Mouse (Mus musculus): Measurements from ENCODE around the gene Creld1. TPM values are rescaled to one million over a fixed set of nuclear protein-coding genes. Genes with fewer than 3 reads are reported as not detected.
A peak's percentile ranks its signal among the peaks of the same experiment; 100 is the strongest.

Gene Creld1
- polyA plus RNA-seq, 1 experiment from 2014 or later, result 23.2 TPM

- WGBS, result 97% methylated on average over 3 of the region's 3 CpGs
- Histone ChIP-seq H3K4me1 (no peaks in the 10 kb centered on the region), H3K27ac (no peak overlapping the region)
Observed at GRCm38 (mm10) chr6:113514600-113514999, 31.5 kb downstream of the Creld1 start.

DNA sequence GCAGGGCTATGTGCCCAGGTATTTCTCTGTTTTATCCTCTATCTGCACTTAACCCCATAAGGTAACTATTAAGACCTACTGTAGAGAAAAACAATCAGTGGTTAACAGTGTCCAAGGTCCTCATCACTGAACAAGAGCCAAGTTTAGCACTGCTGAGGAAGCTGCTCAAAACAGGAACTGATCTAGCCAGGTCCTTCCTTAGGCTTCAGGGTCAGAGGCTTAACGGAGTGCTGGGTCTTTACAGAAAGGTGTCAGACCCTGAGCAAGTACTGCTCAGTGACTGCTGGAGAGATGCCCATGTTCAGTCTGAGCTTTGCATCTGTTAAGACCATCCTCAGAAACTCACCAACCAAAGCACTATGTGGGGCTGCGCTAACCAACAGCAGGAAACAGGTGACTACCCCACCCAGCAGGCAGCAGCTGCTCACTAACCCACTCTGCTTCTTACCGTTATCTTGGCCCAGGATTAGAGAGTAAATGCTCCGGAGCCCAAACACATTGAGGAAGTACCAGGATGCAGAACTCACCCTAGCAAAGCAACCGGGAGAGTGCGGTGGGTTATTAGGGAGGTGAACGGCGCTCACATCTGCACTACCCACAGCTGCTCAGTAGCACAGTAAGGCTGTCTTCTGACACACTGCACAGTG lies 34.5 kb downstream of the Creld1 start:
- Histone ChIP-seq H3K9me3 (no peaks in the 10 kb centered on the region), H3K4me1 (no peaks in the 10 kb centered on the region), H3K27ac (no peak overlapping the region), H3K4me2 (no peak overlapping the region), H3K27me3 (replicated peaks) (no peaks in the 10 kb centered on the region), H3K9ac (no peak overlapping the region), H3K36me3 (peaks cover 69% of the 10 kb centered on the region), H3K4me3 (replicated peaks) (no peak overlapping the region)
- WGBS, result 89% methylated on average over 8 of the region's 8 CpGs
- no peak for ATAC-seq (ENCODE audit: insufficient read depth, low FRiP score, low read depth)

More at GRCm38 (mm10) chr6:113514600-113514999, 31.5 kb downstream of the Creld1 start:
- no peak overlapping the region for H3K9ac ChIP-seq
- no peak for ATAC-seq (ENCODE audit: insufficient read depth, low FRiP score, low read depth)
- no peaks in the 10 kb centered on the region for H3K27me3 ChIP-seq (replicated peaks)
- no peak overlapping the region for H3K4me3 ChIP-seq (replicated peaks)
- no peaks in the 10 kb centered on the region for H3K9me3 ChIP-seq
- no peak overlapping the region for H3K4me2 ChIP-seq
- peaks cover 57% of the 10 kb centered on the region for H3K36me3 ChIP-seq

DNA sequence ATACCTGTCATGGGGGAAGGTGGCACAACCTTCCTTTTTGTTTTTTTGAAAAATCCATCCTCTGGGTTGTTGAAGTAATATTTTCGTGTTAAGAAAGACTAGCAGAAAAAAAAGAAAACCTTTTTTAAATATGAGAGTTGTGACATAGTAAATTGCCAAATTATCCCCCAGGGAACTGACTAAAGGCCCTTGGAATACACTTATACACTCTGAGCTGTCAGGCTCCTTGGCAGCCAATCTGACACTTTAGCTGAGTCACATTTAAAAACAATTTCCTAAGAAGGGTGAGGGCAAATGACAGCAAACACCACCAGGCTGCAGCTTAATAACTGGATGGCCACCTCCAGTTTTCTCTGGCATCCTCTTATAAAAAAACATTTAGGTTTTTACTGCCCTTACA lies 39.2 kb downstream of the Creld1 start:
- Histone ChIP-seq H3K27ac (no peak overlapping the region), H3K4me3 (replicated peaks) (no peak overlapping the region), H3K9me3 (no peaks in the 10 kb centered on the region), H3K4me2 (no peak overlapping the region), H3K4me1 (no peaks in the 10 kb centered on the region), H3K36me3 (peaks cover 39% of the 10 kb centered on the region), H3K27me3 (replicated peaks) (no peaks in the 10 kb centered on the region), H3K9ac (no peak overlapping the region)
- 71% methylated on average over 1 of the region's 1 CpGs for whole genome bisulfite sequencing
- ATAC-seq (ENCODE audit: insufficient read depth, low FRiP score, low read depth), result no peak

DNA sequence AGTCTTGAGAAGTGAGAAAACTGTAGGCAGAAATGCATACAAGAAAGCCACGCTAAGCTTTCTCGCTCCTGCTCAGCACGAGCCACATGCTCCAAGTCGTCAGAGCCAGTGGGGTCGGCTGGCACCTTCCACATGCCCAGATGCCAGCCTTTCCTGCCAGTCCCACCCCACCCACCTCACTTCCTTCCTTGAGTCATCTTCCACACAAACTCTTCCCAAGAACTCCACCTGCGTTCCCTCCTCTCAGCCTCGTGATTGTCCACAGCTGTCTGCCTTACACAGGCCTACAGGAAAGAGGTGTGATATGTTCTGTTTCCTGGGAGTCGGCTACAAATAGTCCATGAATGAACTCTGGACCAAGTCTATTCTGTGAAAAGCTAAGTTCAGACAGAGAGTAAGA lies 40.3 kb downstream of the Creld1 start:
- no peak for ATAC-seq (ENCODE audit: insufficient read depth, low FRiP score, low read depth)
- Histone ChIP-seq H3K9me3 (no peaks in the 10 kb centered on the region), H3K36me3 (peaks cover 28% of the 10 kb centered on the region), H3K4me1 (no peaks in the 10 kb centered on the region), H3K9ac (no peak overlapping the region), H3K4me3 (replicated peaks) (no peak overlapping the region), H3K27me3 (replicated peaks) (no peaks in the 10 kb centered on the region), H3K27ac (no peak overlapping the region), H3K4me2 (no peak overlapping the region)
- 83% methylated on average over 8 of the region's 8 CpGs for WGBS

- Histone ChIP-seq H3K27ac (peak within 1 kb of the TSS; percentile 74), H3K4me2 (peak within 1 kb of the TSS; percentile 72), H3K27me3 (replicated peaks) (no peaks in the 10 kb centered on the region), H3K9me3 (no peaks in the 10 kb centered on the region), H3K4me3 (replicated peaks) (peak within 1 kb of the TSS; percentile 93), H3K4me1 (peaks cover 3% of the 10 kb centered on the region; the same call in 1 of the 2 replicates), H3K9ac (peak within 1 kb of the TSS; percentile 80), H3K36me3 (no peaks in the 10 kb centered on the region)
- ATAC-seq (ENCODE audit: insufficient read depth, low FRiP score, low read depth), result peak; percentile 89
- WGBS, result under 1% methylated on average over 47 of the region's 47 CpGs
Observed at GRCm38 (mm10) chr6:113530932-113531839, 48.1 kb downstream of the Creld1 start, which contains the start of the genes Emc3 and Fancd2. Gene Emc3 (minus strand): TSS chr6:113531652. Gene Fancd2 (plus strand): TSS chr6:113531682.

- no peaks in the 10 kb centered on the region for H3K27me3 ChIP-seq (replicated peaks)
- peak overlapping the region; percentile 74 for H3K27ac ChIP-seq
- peak overlapping the region; percentile 93 for H3K4me3 ChIP-seq (replicated peaks)
- no peaks in the 10 kb centered on the region for H3K9me3 ChIP-seq
- ATAC-seq (ENCODE audit: insufficient read depth, low FRiP score, low read depth), result no peak
- WGBS, result 5% methylated on average over 7 of the region's 7 CpGs
- H3K4me1 ChIP-seq, result peaks cover 3% of the 10 kb centered on the region; the same call in 1 of the 2 replicates
- no peaks in the 10 kb centered on the region for H3K36me3 ChIP-seq
- H3K9ac ChIP-seq, result peak overlapping the region; percentile 80
- H3K4me2 ChIP-seq, result peak overlapping the region; percentile 72
Observed at GRCm38 (mm10) chr6:113531840-113532404, 48.8 kb downstream of the Creld1 start.

GRCm38 (mm10) chr6:113534886-113535285 lies 51.8 kb downstream of the Creld1 start:
- Histone ChIP-seq H3K9me3 (no peaks in the 10 kb centered on the region), H3K36me3 (no peaks in the 10 kb centered on the region), H3K27me3 (replicated peaks) (no peaks in the 10 kb centered on the region), H3K4me3 (replicated peaks) (no peak overlapping the region), H3K9ac (no peak overlapping the region), H3K4me1 (peaks cover 1% of the 10 kb centered on the region; the same call in 1 of the 2 replicates), H3K4me2 (no peak overlapping the region), H3K27ac (no peak overlapping the region)
- no peak for ATAC-seq (ENCODE audit: insufficient read depth, low FRiP score, low read depth)
- 81% methylated on average over 7 of the region's 7 CpGs for WGBS

GRCm38 (mm10) chr6:113541610-113542009 lies 58.5 kb downstream of the Creld1 start:
- no peak overlapping the region for H3K27ac ChIP-seq
- H3K36me3 ChIP-seq, result no peaks in the 10 kb centered on the region
- H3K27me3 ChIP-seq (replicated peaks), result no peaks in the 10 kb centered on the region
- no peak overlapping the region for H3K4me2 ChIP-seq
- WGBS, result 84% methylated on average over 6 of the region's 6 CpGs
- H3K9me3 ChIP-seq, result no peaks in the 10 kb centered on the region
- H3K4me3 ChIP-seq (replicated peaks), result no peak overlapping the region
- no peak overlapping the region for H3K9ac ChIP-seq
- ATAC-seq (ENCODE audit: insufficient read depth, low FRiP score, low read depth), result no peak
- no peaks in the 10 kb centered on the region for H3K4me1 ChIP-seq

Small RNA genes within 50 kb of the gene (microRNA-seq; reads per million reads assigned to microRNA genes)
- gene Gm23365, result not detected

Other genes with a start within 250 kb of the Creld1 start
- 34.3 and 38.2 TPM in 2 replicates for gene Mtmr14, start 245.5 kb upstream of the Creld1 start, polyA plus RNA-seq (2015; fragmentation: Nextera tagmentation; extraction: Ambion mirVana)
- 0.22 and 0.23 TPM in 2 replicates for gene Cpne9, start 201.0 kb upstream of the Creld1 start, polyA plus RNA-seq (2015; fragmentation: Nextera tagmentation; extraction: Ambion mirVana)
- 15.9 and 17.6 TPM in 2 replicates for gene Brpf1, start 176.2 kb upstream of the Creld1 start, polyA plus RNA-seq (2015; fragmentation: Nextera tagmentation; extraction: Ambion mirVana)
- gene Ogg1, start 156.3 kb upstream of the Creld1 start, polyA plus RNA-seq (2015; fragmentation: Nextera tagmentation; extraction: Ambion mirVana), result 13.1 and 13.3 TPM in 2 replicates
- gene Camk1, start 139.3 kb upstream of the Creld1 start, polyA plus RNA-seq (2015; fragmentation: Nextera tagmentation; extraction: Ambion mirVana), result 92.7 and 94.4 TPM in 2 replicates
- 44.1 and 44.2 TPM in 2 replicates for gene Tada3, start 105.4 kb upstream of the Creld1 start, polyA plus RNA-seq (2015; fragmentation: Nextera tagmentation; extraction: Ambion mirVana)
- gene Arpc4, start 105.2 kb upstream of the Creld1 start, polyA plus RNA-seq (2015; fragmentation: Nextera tagmentation; extraction: Ambion mirVana), result 362 and 387 TPM in 2 replicates
- gene Ttll3, start 94.0 kb upstream of the Creld1 start, polyA plus RNA-seq (2015; fragmentation: Nextera tagmentation; extraction: Ambion mirVana), result 2.9 and 3.2 TPM in 2 replicates
- 15.9 and 20.8 TPM in 2 replicates for gene Rpusd3, start 64.0 kb upstream of the Creld1 start, polyA plus RNA-seq (2015; fragmentation: Nextera tagmentation; extraction: Ambion mirVana)
- gene Cidec, start 47.5 kb upstream of the Creld1 start, polyA plus RNA-seq (2015; fragmentation: Nextera tagmentation; extraction: Ambion mirVana), result 2.3 and 3.8 TPM in 2 replicates
- gene Jagn1, start 40.7 kb upstream of the Creld1 start, polyA plus RNA-seq (2015; fragmentation: Nextera tagmentation; extraction: Ambion mirVana), result 84.2 and 91.1 TPM in 2 replicates
- 16.8 and 18.2 TPM in 2 replicates for gene Il17re, start 24.8 kb upstream of the Creld1 start, polyA plus RNA-seq (2015; fragmentation: Nextera tagmentation; extraction: Ambion mirVana)
- 26.4 and 26.7 TPM in 2 replicates for gene Il17rc, start 11.9 kb upstream of the Creld1 start, polyA plus RNA-seq (2015; fragmentation: Nextera tagmentation; extraction: Ambion mirVana)
- gene Prrt3, start 18.6 kb downstream of the Creld1 start, polyA plus RNA-seq (2015; fragmentation: Nextera tagmentation; extraction: Ambion mirVana), result 0.40 and 0.54 TPM in 2 replicates
- 88.5 and 94.7 TPM in 2 replicates for gene Emc3, start 48.4 kb downstream of the Creld1 start, polyA plus RNA-seq (2015; fragmentation: Nextera tagmentation; extraction: Ambion mirVana)
- gene Fancd2, start 48.4 kb downstream of the Creld1 start, polyA plus RNA-seq (2015; fragmentation: Nextera tagmentation; extraction: Ambion mirVana), result 8.1 and 9.7 TPM in 2 replicates
- gene Fancd2os, start 117.4 kb downstream of the Creld1 start, polyA plus RNA-seq (2015; fragmentation: Nextera tagmentation; extraction: Ambion mirVana), result 0.23 TPM in 1 of 2 replicates, not detected in the other
- gene Brk1, start 121.5 kb downstream of the Creld1 start, polyA plus RNA-seq (2015; fragmentation: Nextera tagmentation; extraction: Ambion mirVana), result 199 and 202 TPM in 2 replicates
- gene Vhl, start 140.7 kb downstream of the Creld1 start, polyA plus RNA-seq (2015; fragmentation: Nextera tagmentation; extraction: Ambion mirVana), result 39.5 and 43.6 TPM in 2 replicates
- gene Irak2, start 155.2 kb downstream of the Creld1 start, polyA plus RNA-seq (2015; fragmentation: Nextera tagmentation; extraction: Ambion mirVana), result 8.0 and 10.0 TPM in 2 replicates
- gene Tatdn2, start 213.8 kb downstream of the Creld1 start, polyA plus RNA-seq (2015; fragmentation: Nextera tagmentation; extraction: Ambion mirVana), result 0.81 and 0.99 TPM in 2 replicates
- 57.1 and 57.5 TPM in 2 replicates for gene Ghrl, start 236.6 kb downstream of the Creld1 start, polyA plus RNA-seq (2015; fragmentation: Nextera tagmentation; extraction: Ambion mirVana)